Mouse (Mus musculus) ES-Bruce4 (cell line): ENCODE measurements around the gene Rab5c. TPM values are rescaled to one million over a fixed set of nuclear protein-coding genes. Genes with fewer than 3 reads are reported as not detected.

Experiments used
- H3K27ac ChIP-seq: 2 replicates; pipeline ENCODE4 v1.5.1; 2012; ENCODE audit warnings: low read length, inconsistent platforms; ENCODE audit not compliant: insufficient read depth
- H3K27me3 ChIP-seq: 2 replicates; pipeline ENCODE4 v1.6.1; 2012; ENCODE audit warnings: mild to moderate bottlenecking, low read length, inconsistent platforms; ENCODE audit not compliant: control insufficient read depth, poor library complexity, insufficient read depth, severe bottlenecking
- H3K36me3 ChIP-seq: 2 replicates; pipeline ENCODE4 v1.6.1; 2012; ENCODE audit warnings: inconsistent platforms, mild to moderate bottlenecking, low read length, moderate library complexity; ENCODE audit not compliant: control insufficient read depth, poor library complexity, insufficient read depth, severe bottlenecking
- H3K4me1 ChIP-seq: one replicate; pipeline ENCODE4 v1.8.1; 2011; ENCODE audit warnings: low read length; ENCODE audit not compliant: control insufficient read depth, insufficient read depth
- H3K4me3 ChIP-seq: 2 replicates; pipeline ENCODE4 v1.5.1; 2011; ENCODE audit warnings: low read depth, mild to moderate bottlenecking, low read length
- H3K9ac ChIP-seq: 2 replicates; pipeline ENCODE4 v1.6.1; 2012; ENCODE audit warnings: low read depth, mild to moderate bottlenecking, inconsistent platforms; ENCODE audit not compliant: poor library complexity, severe bottlenecking
- H3K9me3 ChIP-seq: replicated peaks from 2 replicates; pipeline ENCODE4 v1.6.1; 2012; ENCODE audit warnings: mild to moderate bottlenecking, low read length, inconsistent platforms; ENCODE audit not compliant: control insufficient read depth, poor library complexity, insufficient read depth, severe bottlenecking
- CTCF ChIP-seq: IDR thresholded peaks from one replicate; pipeline ENCODE4 v1.8.1; 2011; ENCODE audit warnings: low read depth, low read length
- EP300 ChIP-seq: IDR thresholded peaks from 2 replicates; pipeline ENCODE4 v1.6.1; 2011; ENCODE audit warnings: low read depth, low read length; ENCODE audit not compliant: insufficient read depth
- POLR2A ChIP-seq: IDR thresholded peaks from one replicate; pipeline ENCODE4 v1.8.1; 2011; ENCODE audit warnings: low read length; ENCODE audit not compliant: insufficient read depth
- polyA plus RNA-seq: library from polyadenylated mRNA; stranded (reverse); fragments of >200 nt; gene quantifications from 2 replicates; pipeline ENCODE4 v1.2.4, GENCODE M21; 2011; ENCODE audit warnings: low read depth; ENCODE audit not compliant: missing spikeins, insufficient read depth, insufficient read length

The Rab5c gene
- polyA plus RNA-seq, 1 experiment: 95.2 TPM

- Histone ChIP-seq H3K27me3 (no peaks in the 10 kb centered on the region), H3K9ac (no peak overlapping the region), H3K9me3 (no peaks in the 10 kb centered on the region), H3K4me3 (no peak overlapping the region), H3K4me1 (no peaks in the 10 kb centered on the region), H3K36me3 (no peaks in the 10 kb centered on the region), H3K27ac (no peak overlapping the region)
- no peak for TF ChIP-seq POLR2A
- TF ChIP-seq CTCF: no peak
- no peak for TF ChIP-seq EP300
Measured at GRCm38 (mm10) chr11:100748620-100749019, 10.6 kb upstream of the Rab5c start.

- Histone ChIP-seq H3K9me3 (no peaks in the 10 kb centered on the region), H3K9ac (no peak overlapping the region), H3K36me3 (no peaks in the 10 kb centered on the region), H3K27ac (no peak overlapping the region), H3K27me3 (no peaks in the 10 kb centered on the region), H3K4me1 (no peaks in the 10 kb centered on the region), H3K4me3 (no peak overlapping the region)
- no peak for TF ChIP-seq CTCF
- TF ChIP-seq EP300: no peak
- TF ChIP-seq POLR2A: no peak
Measured at GRCm38 (mm10) chr11:100747114-100747513, 9.1 kb upstream of the Rab5c start.

GRCm38 (mm10) chr11:100746546-100746945 is 8.5 kb upstream of the Rab5c start:
- Histone ChIP-seq H3K9me3 (no peaks in the 10 kb centered on the region), H3K27ac (no peak overlapping the region), H3K36me3 (no peaks in the 10 kb centered on the region), H3K27me3 (no peaks in the 10 kb centered on the region), H3K4me3 (no peak overlapping the region), H3K9ac (no peak overlapping the region), H3K4me1 (no peaks in the 10 kb centered on the region)
- TF ChIP-seq POLR2A (no peak), EP300 (0 out of 2 replicates have a peak, but pooled peaks have one; percentile 10), CTCF (no peak)

- Histone ChIP-seq H3K27ac (no peak overlapping the region), H3K4me1 (no peaks in the 10 kb centered on the region), H3K9ac (no peak overlapping the region), H3K36me3 (no peaks in the 10 kb centered on the region), H3K4me3 (no peak overlapping the region), H3K9me3 (no peaks in the 10 kb centered on the region), H3K27me3 (no peaks in the 10 kb centered on the region)
- TF ChIP-seq EP300: no peak
- TF ChIP-seq CTCF: peak; percentile 66
Measured at GRCm38 (mm10) chr11:100745085-100745484, 7.1 kb upstream of the Rab5c start.

GRCm38 (mm10) chr11:100741348-100741747 is 3.3 kb upstream of the Rab5c start:
- no peaks in the 10 kb centered on the region for H3K27me3 ChIP-seq
- no peak overlapping the region for H3K4me3 ChIP-seq
- H3K27ac ChIP-seq: no peak overlapping the region
- no peak overlapping the region for H3K9ac ChIP-seq
- no peaks in the 10 kb centered on the region for H3K9me3 ChIP-seq
- no peaks in the 10 kb centered on the region for H3K36me3 ChIP-seq
- TF ChIP-seq POLR2A: no peak
- no peak for TF ChIP-seq CTCF
- TF ChIP-seq EP300: no peak
- no peaks in the 10 kb centered on the region for H3K4me1 ChIP-seq

- no peak for TF ChIP-seq CTCF
- Histone ChIP-seq H3K36me3 (no peaks in the 10 kb centered on the region; the same call in 1 of the 2 replicates), H3K9me3 (no peaks in the 10 kb centered on the region), H3K27ac (no peak overlapping the region), H3K4me1 (no peaks in the 10 kb centered on the region), H3K27me3 (no peaks in the 10 kb centered on the region), H3K9ac (peak overlapping the region; percentile 22), H3K4me3 (peak overlapping the region; percentile 42; the same call in 1 of the 2 replicates)
Measured at GRCm38 (mm10) chr11:100738749-100739148, 734 bp upstream of the Rab5c start.
